Mouse (Mus musculus) spleen, embryonic (tissue): ENCODE measurements around the gene Bicc1.

Experiments used
- CTCF ChIA-PET: fragments of 350-600 bp; sonication (Branson Sonifier 250); formaldehyde crosslinking; loops from one replicate; lab custom pipeline; 2022; lab: Charles Lee

Bicc1 gene

DNA sequence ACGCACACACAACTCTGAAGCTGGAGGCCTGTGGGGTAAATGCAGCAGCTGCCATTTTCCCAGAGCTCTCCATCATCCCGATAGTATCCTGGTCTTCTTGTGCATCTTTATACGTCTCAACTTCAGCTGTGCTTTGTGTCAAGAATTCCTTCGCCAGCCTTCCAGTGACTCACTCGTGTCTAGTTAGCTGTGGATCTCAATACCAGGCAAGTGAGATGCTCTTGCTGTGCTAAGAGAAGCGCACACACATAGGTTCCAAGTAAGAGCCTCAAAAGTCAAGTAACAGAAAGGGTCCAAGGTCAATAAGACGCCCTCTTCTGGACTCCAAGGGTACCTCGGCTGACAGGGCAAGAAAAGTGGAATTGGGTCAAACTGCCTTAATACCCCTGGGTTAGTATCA is 37.0 kb downstream of the Bicc1 start:
- CTCF ChIA-PET, result no interaction called here

DNA sequence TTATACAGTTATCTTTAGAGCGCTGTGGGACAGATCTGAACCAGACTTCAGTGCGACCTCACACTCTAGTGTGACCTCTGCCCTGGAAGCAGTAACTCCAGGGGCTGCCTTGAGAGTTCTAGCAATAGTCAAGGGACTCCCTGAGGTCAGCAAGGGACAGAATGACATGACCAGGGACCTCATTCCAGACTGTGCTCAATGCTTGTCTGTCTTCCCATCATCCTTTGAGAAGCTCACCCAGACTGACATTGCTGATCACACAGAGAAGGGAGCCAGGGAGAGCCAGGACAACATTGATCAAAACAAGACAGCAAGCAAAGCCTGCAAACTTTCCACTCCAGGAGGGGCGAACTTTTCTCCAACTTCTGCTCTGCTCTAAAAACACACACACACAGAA is 38.7 kb downstream of the Bicc1 start:
- CTCF ChIA-PET, result no interaction called here

DNA sequence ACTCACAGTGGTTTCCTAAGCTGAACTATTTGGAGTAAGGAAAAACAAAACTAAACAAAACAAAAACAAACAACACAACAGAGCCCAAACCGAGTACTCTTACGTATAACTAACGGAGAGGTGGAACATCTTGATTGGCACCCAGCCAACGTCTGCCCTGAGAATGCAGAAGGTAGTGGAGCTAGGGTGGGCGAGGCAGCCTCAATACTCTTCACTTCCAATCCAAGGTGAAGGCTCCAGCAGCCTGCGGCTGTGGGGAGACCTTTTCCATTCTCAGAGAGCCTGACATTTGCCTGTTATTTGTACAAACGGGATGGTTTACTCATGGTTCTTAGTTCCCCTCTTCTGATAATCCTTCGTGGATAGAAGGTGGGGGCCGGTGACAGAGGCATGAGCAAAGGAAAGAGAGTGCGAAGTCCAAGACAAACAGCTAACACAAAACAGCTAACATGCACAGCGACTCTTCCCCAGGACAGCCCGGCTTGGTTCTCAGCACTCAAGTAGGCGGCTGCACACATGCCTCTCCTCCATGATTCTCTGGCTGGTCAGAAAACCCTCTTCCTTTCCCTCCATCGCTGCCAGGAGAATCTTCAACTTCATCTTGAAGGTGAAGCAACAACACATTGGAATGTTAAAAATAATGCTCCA is 39.3 kb downstream of the Bicc1 start:
- CTCF ChIA-PET, result no interaction called here

DNA sequence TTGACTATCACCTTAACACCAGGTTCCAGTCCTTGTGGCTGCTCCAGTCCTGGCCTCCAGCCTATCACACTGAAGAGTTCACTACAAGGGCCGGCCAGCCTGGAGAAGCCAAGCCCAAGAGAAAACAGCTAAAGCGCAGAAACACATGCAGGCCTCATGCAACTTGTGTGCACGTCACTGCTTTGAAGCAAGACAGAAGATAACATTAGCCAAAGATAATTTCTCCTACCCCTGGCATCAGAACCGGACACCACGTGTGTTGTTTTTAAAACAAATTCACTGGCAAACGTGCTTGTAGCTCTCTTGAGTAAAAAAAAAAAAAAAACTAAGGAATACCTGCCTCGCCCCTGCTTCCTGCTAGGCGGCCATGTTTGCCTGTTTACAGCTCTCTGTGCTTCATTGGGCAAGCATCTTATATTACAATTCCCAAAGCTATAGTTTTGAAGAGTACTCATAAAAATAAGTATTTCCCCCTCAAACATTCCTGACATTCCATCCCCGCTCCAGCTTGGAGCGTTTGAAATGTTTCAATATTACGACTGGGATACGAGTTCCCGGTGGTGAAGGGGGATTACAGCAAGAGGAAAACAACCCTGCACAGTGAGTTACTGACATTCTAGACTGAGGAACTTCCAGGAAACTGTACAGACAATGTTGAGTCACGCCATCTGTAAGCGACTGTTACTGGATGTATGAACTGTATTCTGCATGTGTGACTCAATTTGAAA is 40.2 kb downstream of the Bicc1 start:
- CTCF ChIA-PET, result interaction anchor here (0.6 kb wide), 1 partner anchor 546 kb away, joined by 3 read pairs; no protein-coding TSS in a partner anchor

DNA sequence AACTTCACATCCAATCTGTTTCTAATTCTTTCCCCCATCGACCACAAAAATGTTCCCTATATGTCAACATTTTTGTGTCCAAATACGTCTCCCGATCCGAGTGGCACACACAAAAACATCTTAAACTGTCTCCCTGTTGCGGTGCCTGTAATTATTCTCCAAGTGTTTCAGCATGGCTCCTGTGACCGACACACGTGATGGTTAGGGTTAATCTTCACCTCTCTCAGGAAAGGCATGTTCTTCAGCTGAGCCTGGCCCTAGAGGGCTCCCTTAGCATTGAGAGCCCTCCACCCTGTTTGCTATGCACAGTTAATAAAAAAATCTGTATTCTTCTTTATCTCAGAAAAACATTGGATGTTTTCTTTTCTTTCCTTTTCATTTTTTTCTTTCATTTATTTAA is 41.7 kb downstream of the Bicc1 start:
- CTCF ChIA-PET, result no interaction called here

DNA sequence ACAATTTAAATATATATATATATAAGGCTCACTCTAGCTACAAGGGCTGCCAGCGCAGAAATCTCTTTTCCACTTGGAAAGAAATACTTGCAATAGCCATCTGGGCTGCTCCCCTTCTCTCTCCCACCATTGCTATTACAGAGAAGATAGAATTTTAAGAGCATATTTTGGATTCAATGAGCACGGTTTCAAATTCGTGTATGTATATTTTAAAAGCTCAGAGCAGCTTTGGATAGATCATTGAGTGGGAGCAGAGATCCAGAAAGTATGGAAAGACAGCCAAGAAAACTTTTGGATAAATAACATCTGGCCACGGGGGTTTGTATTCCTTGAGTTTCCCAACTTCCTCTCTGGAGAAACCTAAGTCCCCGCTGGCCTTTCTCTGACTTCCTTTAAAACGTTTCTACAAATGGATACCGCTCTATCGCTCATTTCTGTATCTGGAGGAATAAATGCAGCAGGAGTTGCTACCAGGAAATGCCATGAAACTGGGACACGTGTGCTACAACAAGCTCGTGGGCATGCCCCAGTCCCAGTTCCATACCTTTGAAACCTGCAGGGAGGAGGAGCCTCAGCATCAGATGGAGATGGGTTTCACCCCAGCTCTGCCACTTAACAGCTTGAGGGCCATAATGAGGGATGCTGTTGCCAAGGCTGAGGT is 45.1 kb downstream of the Bicc1 start:
- CTCF ChIA-PET, result no interaction called here

DNA sequence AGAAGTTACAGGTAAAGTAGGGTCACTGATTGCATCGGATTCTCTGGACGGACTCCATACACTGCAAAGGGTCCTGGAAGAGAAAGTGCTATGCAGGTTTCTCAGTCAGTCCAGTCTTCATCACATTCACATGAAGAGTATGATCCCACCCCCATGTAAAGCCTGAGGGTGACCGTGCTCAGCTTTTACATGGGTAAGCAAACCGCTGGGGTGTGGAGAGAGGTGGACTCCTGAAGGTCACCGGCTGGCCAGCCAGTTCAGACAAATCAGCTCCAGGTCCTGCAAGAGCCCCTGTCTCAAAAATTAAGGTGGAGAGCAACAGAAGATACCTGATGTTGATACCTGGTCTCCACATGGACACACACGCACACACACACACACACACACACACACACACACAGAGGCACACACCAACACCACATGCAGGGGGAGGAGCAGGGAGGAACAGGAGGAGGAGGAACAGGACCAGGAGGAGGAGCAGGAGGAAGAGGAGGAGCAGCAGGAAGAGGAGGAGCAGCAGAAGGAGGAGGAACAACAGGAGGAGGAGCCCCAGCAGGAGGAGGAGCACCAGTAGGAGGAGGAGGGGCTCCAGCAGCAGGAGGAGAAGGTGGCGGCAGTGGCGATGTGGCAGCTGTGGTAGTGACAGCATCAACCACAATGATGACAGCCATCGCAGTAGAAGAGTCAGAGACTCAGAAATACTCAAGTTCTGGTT is 52.9 kb downstream of the Bicc1 start:
- CTCF ChIA-PET, result no interaction called here

DNA sequence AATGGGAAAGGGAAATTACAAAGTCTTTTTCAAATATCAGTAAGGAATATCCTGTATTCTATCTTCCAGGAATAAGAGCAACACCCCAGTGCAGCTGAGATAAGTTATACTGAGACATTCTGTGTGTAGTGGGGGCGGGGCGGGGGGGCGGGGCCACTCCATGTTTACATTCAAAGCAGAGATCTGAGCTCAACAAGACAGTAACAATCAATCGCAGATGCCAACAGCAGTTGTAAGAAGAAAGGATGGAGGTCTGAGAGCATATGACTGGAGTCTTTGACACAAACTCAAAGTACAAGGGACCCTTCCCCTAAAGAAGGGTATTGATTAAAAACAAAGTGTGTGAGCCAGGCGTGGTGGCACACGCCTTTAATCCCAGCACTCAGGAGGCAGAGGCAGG is 54.7 kb downstream of the Bicc1 start:
- CTCF ChIA-PET, result no interaction called here

DNA sequence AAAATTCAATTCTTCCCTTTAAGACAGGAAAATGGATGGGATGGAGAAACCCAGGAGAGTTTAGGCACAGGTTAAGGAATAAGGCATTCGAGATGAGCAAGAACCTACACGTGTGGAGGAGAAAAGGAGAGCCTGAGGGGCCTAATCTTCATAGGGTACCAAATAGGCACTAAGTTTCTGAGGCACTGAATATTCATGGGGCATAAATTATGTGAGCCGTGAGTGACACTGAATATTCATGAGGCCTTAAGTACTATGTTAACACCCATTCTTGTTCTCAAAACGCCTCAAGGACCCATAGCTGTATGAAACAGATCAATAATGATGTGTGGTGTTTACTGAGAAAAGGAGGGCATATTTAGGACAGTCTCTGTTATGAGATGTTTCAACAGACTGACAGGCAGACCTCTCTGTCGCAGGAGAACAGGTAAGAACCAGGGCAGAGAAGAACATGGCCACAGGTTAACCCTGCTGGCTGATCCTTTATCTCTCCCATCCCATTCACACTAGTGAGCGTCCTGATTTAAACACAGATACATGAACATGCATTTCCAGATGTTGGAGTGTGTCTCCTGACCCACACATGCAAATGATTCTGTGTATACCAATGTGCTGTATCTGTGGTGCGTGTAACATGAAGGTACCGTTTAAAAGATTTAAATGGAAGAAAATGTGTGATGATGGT is 58.5 kb downstream of the Bicc1 start:
- CTCF ChIA-PET, result no interaction called here

DNA sequence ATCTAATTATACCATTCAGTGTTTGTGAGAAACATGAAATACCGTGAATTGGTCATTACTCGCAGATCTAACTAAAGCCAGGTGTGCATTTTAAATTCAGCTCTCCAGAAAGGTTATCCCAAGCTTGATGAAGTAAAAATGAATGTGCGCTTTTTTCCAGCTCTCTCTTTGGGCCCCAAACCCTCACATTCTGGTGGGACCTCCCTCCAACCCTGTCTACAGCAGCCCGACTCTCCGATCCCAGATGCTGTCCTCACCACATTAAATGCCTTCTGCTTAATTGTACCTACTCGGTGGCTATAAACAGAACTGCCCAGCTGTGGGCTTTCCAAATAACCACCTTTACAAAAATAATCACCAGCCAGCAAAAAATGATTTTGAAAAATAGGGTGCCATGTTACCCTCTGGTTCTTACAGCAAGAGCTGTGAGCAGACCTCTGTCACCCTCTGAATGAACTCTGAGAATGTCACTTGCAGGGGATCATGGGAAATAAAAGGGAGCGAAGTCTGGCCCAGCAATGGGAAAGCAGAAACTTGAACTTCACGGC is 64.7 kb downstream of the Bicc1 start:
- CTCF ChIA-PET, result no interaction called here

DNA sequence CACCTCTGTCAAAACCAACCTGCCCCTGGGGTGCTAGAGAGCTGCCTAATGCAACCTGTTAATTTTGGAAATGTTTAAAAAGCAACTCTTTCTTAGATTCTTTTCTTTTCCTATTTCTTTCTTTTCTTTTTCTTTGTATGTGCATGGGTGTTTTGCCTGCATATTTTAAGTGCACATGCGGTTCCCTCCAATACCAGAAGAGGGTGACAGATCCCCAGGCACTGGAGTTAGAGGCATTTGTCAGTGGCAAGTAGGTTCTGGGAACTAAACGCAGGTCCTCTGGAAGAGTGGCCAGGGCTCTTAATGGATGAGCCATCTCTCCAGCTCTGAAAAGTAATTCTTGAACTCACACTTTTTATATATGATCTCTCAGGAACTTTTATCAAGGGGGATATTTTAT is 66.2 kb downstream of the Bicc1 start:
- CTCF ChIA-PET, result no interaction called here

DNA sequence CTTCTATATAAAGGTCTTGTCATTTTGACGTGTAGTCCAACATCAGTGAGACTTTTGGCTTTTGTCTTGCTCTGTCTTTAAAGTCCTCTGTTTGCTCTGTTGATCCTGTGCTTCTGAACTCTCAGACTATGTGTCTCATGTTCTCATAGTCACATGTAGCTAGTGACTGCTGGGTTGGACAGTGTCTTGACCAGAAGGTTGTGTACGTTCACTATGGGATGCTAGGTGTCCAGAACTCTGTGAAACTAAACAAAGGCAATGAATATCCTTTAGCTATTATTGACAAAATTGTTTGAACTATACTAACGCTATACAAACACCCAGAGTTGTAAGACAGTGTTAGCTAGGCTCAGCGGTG is 72.2 kb downstream of the Bicc1 start:
- CTCF ChIA-PET, result no interaction called here

DNA sequence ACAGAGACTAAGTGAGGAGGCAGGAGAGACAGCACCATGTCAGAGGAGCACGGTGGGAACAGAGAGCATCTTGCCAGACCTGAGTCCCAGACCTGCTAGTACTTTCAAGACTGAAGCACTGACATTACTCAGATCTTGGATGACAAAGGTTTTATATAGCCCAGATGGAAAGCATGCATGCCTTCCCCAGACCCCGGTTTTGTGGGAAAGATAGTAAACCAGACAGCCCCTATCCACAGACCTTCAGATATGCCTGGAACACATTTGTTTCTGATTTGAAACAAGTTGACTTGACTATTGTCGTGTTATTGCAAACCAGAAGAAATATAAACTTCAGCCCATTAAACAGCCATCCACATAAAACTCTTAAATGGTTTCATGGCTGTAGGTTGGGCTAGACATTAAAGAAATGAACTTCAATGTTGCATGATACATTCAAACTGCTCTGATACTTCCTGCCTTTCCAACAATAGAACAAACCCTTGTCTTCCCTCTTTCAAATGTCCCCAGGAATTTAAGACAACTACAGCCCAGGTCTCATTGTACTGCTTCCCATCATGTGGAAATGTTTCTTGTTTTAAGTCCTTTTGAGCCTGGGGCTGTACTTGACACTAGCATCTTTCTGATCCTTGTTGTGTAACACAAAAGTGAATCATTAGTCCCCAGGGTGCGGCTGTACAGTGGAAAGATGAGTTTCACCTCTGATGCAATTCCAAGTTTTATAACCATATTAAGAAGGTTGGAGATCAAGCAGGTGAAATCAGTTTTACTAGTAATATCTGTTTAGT is 72.7 kb downstream of the Bicc1 start:
- CTCF ChIA-PET, result no interaction called here

DNA sequence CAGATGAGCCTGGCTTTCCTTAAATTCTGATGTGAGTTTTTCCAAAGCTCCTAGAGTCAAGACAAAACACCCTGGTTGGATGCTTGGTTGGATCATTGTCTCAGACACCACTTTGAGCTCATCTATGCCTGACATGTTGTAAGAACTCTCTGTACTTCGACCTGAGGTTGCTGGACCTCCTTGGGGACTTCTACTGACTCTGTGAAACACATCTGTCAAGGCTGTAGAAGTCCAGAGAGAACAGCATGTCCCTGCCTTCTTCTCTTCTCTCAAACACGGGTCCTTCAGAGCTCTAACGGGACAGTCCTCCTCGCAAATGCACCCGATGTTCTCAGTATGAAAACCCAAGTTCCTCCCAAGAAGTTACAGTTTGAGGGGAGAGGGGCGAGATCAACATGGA is 76.5 kb downstream of the Bicc1 start:
- CTCF ChIA-PET, result no interaction called here

DNA sequence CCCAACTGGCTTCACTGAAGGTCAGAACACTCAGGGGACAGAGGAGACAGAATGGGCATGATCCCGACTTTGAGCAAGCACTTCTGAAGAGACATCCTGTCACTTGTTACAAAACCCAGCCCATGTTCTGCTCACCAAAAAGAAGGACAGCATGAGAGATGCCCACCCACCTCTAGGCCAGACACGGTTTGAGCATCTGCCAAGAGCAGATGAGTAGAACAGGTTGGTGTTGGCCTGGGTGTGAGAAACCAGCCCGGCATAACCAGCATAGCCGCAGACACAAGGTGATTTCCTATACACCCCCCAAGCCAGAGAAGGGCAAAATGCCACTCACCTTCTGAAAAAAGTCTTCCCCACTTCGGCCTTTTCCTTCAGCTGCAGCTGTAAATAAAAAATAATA is 80.6 kb downstream of the Bicc1 start:
- CTCF ChIA-PET, result no interaction called here

DNA sequence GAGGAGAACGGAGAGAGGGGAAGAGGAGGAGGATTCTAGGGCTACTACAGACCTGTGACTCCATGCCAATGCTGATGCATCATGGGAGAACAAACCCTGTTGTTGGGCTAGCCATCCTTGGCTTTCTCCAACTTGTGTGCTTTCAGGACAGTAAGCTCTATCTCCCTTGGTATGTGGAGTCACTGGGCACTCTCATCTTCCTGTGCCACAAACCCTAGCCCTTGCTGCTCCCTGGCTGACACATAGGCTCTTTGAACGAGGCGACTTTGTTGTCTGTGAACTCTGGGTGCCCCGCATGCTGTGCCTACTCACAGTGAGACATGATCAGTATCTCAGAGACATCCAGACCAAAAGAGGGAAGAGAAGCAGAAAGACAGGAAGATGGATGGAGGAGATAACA is 94.5 kb downstream of the Bicc1 start:
- CTCF ChIA-PET, result no interaction called here

DNA sequence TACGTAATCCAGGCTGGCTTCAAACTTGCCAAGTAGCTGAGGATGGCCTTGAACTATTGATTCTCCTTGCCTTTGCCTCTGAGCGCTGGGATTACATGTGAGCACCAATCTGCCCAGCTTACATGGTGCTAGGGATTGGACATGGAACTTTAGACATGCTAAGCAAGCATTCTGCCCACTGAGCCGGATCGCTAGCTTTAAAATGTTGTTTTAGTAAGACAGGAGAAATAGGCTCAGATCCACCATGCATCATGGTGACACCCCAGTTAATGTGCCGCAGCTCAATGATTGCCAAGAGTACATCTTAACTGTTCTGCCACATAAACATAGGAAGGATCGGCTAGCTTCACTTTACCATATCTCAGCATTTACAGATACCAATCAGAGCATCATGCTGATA is 94.9 kb downstream of the Bicc1 start:
- CTCF ChIA-PET, result no interaction called here

DNA sequence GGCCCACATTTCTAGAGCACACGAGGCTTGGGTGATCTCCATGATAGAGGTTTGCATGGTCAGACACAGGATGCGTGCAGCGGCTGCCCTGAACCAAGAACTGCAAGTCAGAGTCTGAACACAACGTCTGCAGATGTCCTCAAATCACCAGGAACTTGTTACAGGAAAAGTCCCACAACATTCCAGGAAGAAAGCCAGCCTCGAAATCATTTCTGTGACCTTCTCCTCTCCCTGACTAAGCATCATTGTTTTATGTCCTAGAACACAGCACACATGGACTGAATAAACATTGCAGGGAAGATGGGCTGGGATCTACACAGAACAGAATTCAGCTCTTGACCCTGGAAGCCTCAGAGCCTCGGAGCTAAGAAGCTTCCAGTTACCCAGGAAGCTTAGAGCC is 97.3 kb downstream of the Bicc1 start:
- CTCF ChIA-PET, result no interaction called here

DNA sequence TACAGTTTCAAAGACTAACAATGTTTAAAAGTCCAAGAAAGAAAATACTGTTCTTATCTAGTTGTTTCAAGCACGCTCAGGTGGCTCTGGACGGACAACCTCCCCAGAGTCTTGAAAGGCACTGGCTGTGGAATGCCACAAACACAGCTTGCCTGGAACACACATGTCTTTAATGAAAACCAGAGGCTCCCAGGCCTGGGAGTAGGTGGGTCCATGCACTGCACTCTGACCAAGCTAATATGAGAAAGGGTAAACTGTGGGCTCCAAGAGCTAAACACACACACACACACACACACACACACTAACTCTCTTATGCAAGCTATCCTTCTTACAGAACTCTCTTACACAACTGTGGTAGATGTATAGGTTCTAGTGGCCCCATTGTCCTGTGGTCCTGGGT is 99.2 kb downstream of the Bicc1 start:
- CTCF ChIA-PET, result no interaction called here

DNA sequence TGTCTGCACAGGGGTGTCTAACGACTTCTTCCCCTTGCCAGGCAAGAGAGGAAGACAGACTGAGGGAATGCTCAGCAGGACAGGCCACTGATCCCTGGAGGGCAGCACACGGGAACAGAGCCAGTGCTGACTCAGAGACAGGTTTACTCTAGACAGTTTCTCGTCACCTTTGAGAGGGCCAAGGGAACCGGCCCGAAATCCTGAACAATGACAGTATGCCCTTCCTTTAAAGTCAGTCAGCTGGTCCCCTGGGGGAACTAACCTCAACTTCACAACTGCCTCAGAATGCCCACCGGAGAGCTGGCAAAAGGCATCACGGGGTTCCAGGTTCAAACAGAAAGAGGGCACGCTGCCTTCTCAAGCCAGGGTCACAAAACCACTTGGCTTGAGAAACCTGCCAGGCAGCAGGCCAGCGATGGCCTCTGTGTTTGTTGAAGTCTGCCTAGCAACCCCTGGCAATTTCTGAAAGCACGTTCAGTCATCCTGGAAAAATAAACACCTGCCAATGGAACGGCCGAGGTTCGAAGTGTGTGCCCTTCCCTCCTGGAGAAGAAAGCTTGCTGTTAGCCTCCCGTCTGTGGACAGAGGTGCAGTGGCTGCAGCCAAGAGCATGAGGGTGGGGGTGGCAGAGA is 100.8 kb downstream of the Bicc1 start:
- CTCF ChIA-PET, result no interaction called here
